Mouse (Mus musculus): ENCODE results near the gene Fkbp11. TPM values are rescaled to one million over a fixed set of nuclear protein-coding genes. Genes with fewer than 3 reads are reported as not detected.

Gene Fkbp11
- polyA plus RNA-seq, 1 experiment from 2014 or later, result 127 TPM

DNA sequence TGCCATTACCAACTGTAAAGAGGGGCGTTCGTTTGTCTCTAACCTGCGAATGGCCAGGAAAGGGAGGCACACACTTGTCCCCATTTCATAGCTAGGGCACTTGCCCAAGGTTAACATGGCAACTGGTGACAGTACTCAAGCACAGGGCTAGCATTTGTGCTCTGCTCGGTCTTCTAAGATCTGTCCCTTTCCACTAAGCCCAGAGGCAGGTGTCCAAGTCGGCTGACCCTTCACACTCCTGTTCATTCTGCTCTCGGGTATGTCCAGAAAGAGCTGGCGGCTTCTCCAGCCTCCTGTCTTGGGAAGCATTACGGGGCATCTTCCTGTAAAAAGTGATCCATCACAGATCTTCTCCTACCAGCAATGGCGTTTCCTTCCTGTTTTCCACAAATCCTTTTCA is 368 bp upstream of the Fkbp11 start:
- WGBS, result 33% methylated on average over 9 of the region's 9 CpGs
- TF ChIP-seq CTCF (IDR thresholded peaks at IDR 0.05; ENCODE audit: low read depth), result no peak
- no peak for TF ChIP-seq EP300 (optimal IDR thresholded peaks at IDR 0.05)
- Histone ChIP-seq H3K4me2 (replicated peaks; ENCODE audit: low read depth) (peak overlapping the region; percentile 98), H3K27me3 (ENCODE audit: control insufficient read depth, insufficient read depth, low read length) (no peaks in the 10 kb centered on the region), H3K4me3 (ENCODE audit: low read depth, low read length) (peak overlapping the region; percentile 59; the same call in 1 of the 2 replicates), H3K9me3 (ENCODE audit: control insufficient read depth, low read length) (no peaks in the 10 kb centered on the region), H3K36me3 (ENCODE audit: control insufficient read depth, insufficient read depth, low read length) (no peaks in the 10 kb centered on the region), H3K9ac (ENCODE audit: low read length) (no peak overlapping the region), H3K4me1 (replicated peaks; ENCODE audit: control insufficient read depth, insufficient read depth) (peaks cover 3% of the 10 kb centered on the region; the same call in 1 of the 2 replicates), H3K27ac (replicated peaks) (no peak overlapping the region)
- no peak for ATAC-seq (ENCODE audit: low FRiP score, low TSS enrichment)
- DNase-seq (ENCODE audit: low spot score), result no peak

DNA sequence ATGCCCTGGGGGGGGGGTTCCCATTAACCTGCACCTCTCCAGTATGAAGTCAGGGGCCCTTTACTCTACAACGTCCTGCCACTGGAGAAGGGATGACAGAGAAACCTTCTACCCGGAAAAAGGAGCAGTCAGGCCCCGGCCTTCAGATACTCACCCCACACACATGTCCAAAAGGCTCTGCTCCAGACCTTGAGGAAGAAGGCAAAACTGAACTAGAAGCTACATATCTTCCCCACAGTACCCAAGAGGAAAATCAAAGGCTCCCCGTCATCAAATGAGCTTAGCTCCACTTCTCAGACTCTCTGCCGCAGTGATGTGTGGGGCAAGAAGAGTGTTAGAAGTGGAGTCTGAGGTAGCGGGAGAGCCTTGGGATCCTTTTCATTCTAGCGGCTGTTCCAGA is 1.3 kb downstream of the Fkbp11 start:
- H3K36me3 ChIP-seq (ENCODE audit: control insufficient read depth, insufficient read depth, low read length), result no peaks in the 10 kb centered on the region
- H3K27ac ChIP-seq (replicated peaks), result no peak overlapping the region
- peaks cover 3% of the 10 kb centered on the region; the same call in 1 of the 2 replicates for H3K4me1 ChIP-seq (replicated peaks; ENCODE audit: control insufficient read depth, insufficient read depth)
- no peaks in the 10 kb centered on the region for H3K27me3 ChIP-seq (ENCODE audit: control insufficient read depth, insufficient read depth, low read length)
- no peak for DNase-seq (ENCODE audit: low spot score)
- ATAC-seq (ENCODE audit: low FRiP score, low TSS enrichment), result no peak
- 46% methylated on average over 7 of the region's 7 CpGs for WGBS
- no peak for TF ChIP-seq CTCF (IDR thresholded peaks at IDR 0.05; ENCODE audit: low read depth)
- no peak for TF ChIP-seq EP300 (optimal IDR thresholded peaks at IDR 0.05)
- H3K9me3 ChIP-seq (ENCODE audit: control insufficient read depth, low read length), result no peaks in the 10 kb centered on the region
- peak overlapping the region; percentile 66; the same call in 1 of the 2 replicates for H3K9ac ChIP-seq (ENCODE audit: low read length)
- peak overlapping the region; percentile 59 for H3K4me3 ChIP-seq (ENCODE audit: low read depth, low read length)
- peak overlapping the region; percentile 98 for H3K4me2 ChIP-seq (replicated peaks; ENCODE audit: low read depth)

DNA sequence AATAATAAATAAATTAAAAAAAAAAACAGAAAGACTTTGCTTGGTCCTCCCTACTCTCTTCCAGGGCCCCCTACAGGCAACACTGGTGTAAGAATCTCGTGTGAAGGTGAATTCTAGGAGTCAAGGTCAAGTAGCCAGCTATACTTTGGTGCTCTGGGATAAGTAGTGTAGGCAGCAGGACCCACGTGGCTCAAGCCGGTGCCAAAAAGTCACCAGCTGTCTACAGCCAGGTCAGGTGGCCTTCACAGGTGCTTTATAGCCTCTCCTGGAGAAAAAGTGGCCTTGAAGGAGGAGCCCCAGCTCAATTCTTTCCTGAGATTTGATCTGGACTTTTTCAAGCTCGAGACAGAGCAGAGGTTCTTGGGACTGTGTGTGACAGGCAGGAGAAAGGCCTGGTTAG is 1.9 kb downstream of the Fkbp11 start:
- Histone ChIP-seq H3K4me2 (replicated peaks; ENCODE audit: low read depth) (no peak overlapping the region), H3K4me3 (ENCODE audit: low read depth, low read length) (no peak overlapping the region), H3K4me1 (replicated peaks; ENCODE audit: control insufficient read depth, insufficient read depth) (peaks cover 3% of the 10 kb centered on the region; the same call in 1 of the 2 replicates), H3K9me3 (ENCODE audit: control insufficient read depth, low read length) (no peaks in the 10 kb centered on the region), H3K27me3 (ENCODE audit: control insufficient read depth, insufficient read depth, low read length) (no peaks in the 10 kb centered on the region), H3K9ac (ENCODE audit: low read length) (no peak overlapping the region), H3K27ac (replicated peaks) (no peak overlapping the region), H3K36me3 (ENCODE audit: control insufficient read depth, insufficient read depth, low read length) (no peaks in the 10 kb centered on the region)
- WGBS, result 76% methylated on average over 4 of the region's 4 CpGs
- no peak for DNase-seq (ENCODE audit: low spot score)
- TF ChIP-seq CTCF (IDR thresholded peaks at IDR 0.05; ENCODE audit: low read depth), result 0 out of 2 replicates have a peak, but pooled peaks have one; percentile 6
- no peak for TF ChIP-seq EP300 (optimal IDR thresholded peaks at IDR 0.05)
- ATAC-seq (ENCODE audit: low FRiP score, low TSS enrichment), result no peak

DNA sequence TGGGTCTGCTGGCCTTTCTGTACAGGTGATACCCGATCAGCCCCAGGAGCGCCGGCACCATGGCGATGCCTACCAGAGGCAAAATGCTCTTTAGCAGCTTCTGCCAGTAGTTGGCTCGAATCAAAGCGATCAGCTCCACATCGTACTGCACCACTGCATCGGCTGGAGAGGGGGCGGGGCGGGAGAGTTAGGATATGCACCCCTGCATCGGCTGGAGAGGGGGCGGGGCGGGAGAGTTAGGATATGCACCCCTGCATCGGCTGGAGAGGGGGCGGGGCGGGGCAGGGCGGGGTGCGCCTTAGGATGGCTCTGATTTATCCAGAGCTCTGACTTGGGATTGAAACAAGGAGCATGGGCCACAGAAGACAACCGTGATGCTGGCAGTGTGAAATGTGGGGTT is 3.6 kb downstream of the Fkbp11 start:
- H3K36me3 ChIP-seq (ENCODE audit: control insufficient read depth, insufficient read depth, low read length), result no peaks in the 10 kb centered on the region
- H3K4me1 ChIP-seq (replicated peaks; ENCODE audit: control insufficient read depth, insufficient read depth), result peaks cover 3% of the 10 kb centered on the region; the same call in 1 of the 2 replicates
- 33% methylated on average over 19 of the region's 19 CpGs for WGBS
- DNase-seq (ENCODE audit: low spot score) (no peak), ATAC-seq (ENCODE audit: low FRiP score, low TSS enrichment) (no peak)
- H3K27me3 ChIP-seq (ENCODE audit: control insufficient read depth, insufficient read depth, low read length), result no peaks in the 10 kb centered on the region
- H3K27ac ChIP-seq (replicated peaks), result no peak overlapping the region
- no peak overlapping the region for H3K9ac ChIP-seq (ENCODE audit: low read length)
- no peaks in the 10 kb centered on the region for H3K9me3 ChIP-seq (ENCODE audit: control insufficient read depth, low read length)
- H3K4me2 ChIP-seq (replicated peaks; ENCODE audit: low read depth), result no peak overlapping the region
- H3K4me3 ChIP-seq (ENCODE audit: low read depth, low read length), result no peak overlapping the region
- TF ChIP-seq EP300 (optimal IDR thresholded peaks at IDR 0.05) (no peak), CTCF (IDR thresholded peaks at IDR 0.05; ENCODE audit: low read depth) (no peak)

DNA sequence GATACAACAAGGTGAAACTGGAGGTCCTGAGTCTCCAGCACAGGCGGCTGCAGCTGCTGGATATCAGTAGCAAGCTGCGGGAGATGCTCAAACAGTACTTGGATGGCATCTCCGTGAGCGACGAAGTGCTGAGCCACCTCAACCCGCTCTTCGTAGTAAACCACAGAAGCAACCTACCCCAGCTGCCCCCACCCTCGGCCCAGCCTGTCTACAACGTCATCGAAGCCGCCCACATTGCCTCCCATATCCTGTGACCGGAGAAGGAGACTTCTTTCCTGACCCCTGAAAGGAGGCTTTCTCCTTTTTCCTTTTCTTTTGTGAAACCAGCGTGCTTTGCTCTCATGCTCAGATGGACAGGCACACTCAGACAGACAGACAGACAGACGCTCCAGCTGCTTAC is 5.1 kb downstream of the Fkbp11 start:
- Histone ChIP-seq H3K27me3 (ENCODE audit: control insufficient read depth, insufficient read depth, low read length) (no peaks in the 10 kb centered on the region), H3K4me3 (ENCODE audit: low read depth, low read length) (no peak overlapping the region), H3K9ac (ENCODE audit: low read length) (no peak overlapping the region), H3K27ac (replicated peaks) (no peak overlapping the region), H3K4me1 (replicated peaks; ENCODE audit: control insufficient read depth, insufficient read depth) (peaks cover 3% of the 10 kb centered on the region; the same call in 1 of the 2 replicates), H3K4me2 (replicated peaks; ENCODE audit: low read depth) (no peak overlapping the region), H3K9me3 (ENCODE audit: control insufficient read depth, low read length) (no peaks in the 10 kb centered on the region), H3K36me3 (ENCODE audit: control insufficient read depth, insufficient read depth, low read length) (no peaks in the 10 kb centered on the region)
- DNase-seq (ENCODE audit: low spot score), result no peak
- TF ChIP-seq CTCF (IDR thresholded peaks at IDR 0.05; ENCODE audit: low read depth), result no peak
- no peak for TF ChIP-seq EP300 (optimal IDR thresholded peaks at IDR 0.05)
- ATAC-seq (ENCODE audit: low FRiP score, low TSS enrichment), result no peak
- 55% methylated on average over 14 of the region's 14 CpGs for WGBS

DNA sequence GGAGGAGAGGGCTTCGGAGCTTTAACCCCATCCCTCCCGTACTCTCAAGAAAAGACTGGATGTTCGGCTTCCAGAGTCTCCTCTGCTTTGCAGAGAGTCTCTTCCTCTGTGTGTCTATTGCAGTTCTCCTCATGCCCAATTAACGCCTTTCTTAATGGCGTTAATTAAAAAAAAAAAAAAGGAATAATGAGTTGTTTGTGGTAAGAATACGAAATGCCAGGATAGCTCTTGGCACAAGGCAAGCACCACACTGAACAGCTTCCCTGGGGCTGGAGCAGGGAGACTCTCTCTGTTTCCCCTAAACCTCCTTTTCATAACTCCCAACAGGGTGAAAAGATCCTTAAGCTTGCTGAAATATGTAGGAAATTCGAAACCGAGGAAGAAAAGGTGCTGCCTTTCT is 5.8 kb downstream of the Fkbp11 start:
- Histone ChIP-seq H3K36me3 (ENCODE audit: control insufficient read depth, insufficient read depth, low read length) (no peaks in the 10 kb centered on the region), H3K9me3 (ENCODE audit: control insufficient read depth, low read length) (no peaks in the 10 kb centered on the region), H3K4me3 (ENCODE audit: low read depth, low read length) (no peak overlapping the region), H3K9ac (ENCODE audit: low read length) (no peak overlapping the region), H3K4me2 (replicated peaks; ENCODE audit: low read depth) (no peak overlapping the region), H3K27ac (replicated peaks) (no peak overlapping the region), H3K4me1 (replicated peaks; ENCODE audit: control insufficient read depth, insufficient read depth) (no peaks in the 10 kb centered on the region), H3K27me3 (ENCODE audit: control insufficient read depth, insufficient read depth, low read length) (no peaks in the 10 kb centered on the region)
- DNase-seq (ENCODE audit: low spot score), result no peak
- ATAC-seq (ENCODE audit: low FRiP score, low TSS enrichment), result no peak
- TF ChIP-seq CTCF (IDR thresholded peaks at IDR 0.05; ENCODE audit: low read depth) (no peak), EP300 (optimal IDR thresholded peaks at IDR 0.05) (no peak)
- WGBS, result 77% methylated on average over 8 of the region's 8 CpGs

Measured in stomach, postnatal 0 days (tissue).